Mouse (Mus musculus) heart, embryonic 16.5 days (tissue): ENCODE results near the gene Plekhh3. TPM values are rescaled to one million over a fixed set of nuclear protein-coding genes. Genes with fewer than 3 reads are reported as not detected.

ENCODE experiments used
- microRNA-seq: library from miRNA; unstranded; fragments of <30 nt; microRNA quantifications from one replicate; pipeline ENCODE4, GENCODE M21; 2017
- polyA plus RNA-seq: library from polyadenylated mRNA; unstranded; fragments of >200 nt; fragmentation: Nextera tagmentation; extraction: Ambion mirVana; gene quantifications from 2 replicates; pipeline ENCODE4 v1.2.1, GENCODE M21; 2015

Plekhh3 gene
- polyA plus RNA-seq, 1 experiment from 2014 or later, result 8.7 TPM

Small RNA genes within 50 kb of the gene (microRNA-seq; reads per million reads assigned to microRNA genes)
- not detected for gene Gm27626

Other genes starting within 250 kb of the Plekhh3 start
- gene Stat3, start 231.8 kb downstream of the Plekhh3 start, polyA plus RNA-seq, result 60.4 and 64.9 TPM in 2 replicates
- 428 and 460 TPM in 2 replicates for gene Cavin1, start 200.5 kb downstream of the Plekhh3 start, polyA plus RNA-seq
- 50.7 and 53.6 TPM in 2 replicates for gene Atp6v0a1, start 161.9 kb downstream of the Plekhh3 start, polyA plus RNA-seq
- gene Naglu, start 101.3 kb downstream of the Plekhh3 start, polyA plus RNA-seq, result 11.5 and 13.1 TPM in 2 replicates
- gene Hsd17b1, start 92.9 kb downstream of the Plekhh3 start, polyA plus RNA-seq, result 0.21 and 0.28 TPM in 2 replicates
- 29.9 and 30.0 TPM in 2 replicates for gene Coasy, start 88.8 kb downstream of the Plekhh3 start, polyA plus RNA-seq
- 38.6 and 41.7 TPM in 2 replicates for gene Mlx, start 84.1 kb downstream of the Plekhh3 start, polyA plus RNA-seq
- gene Psmc3ip, start 75.9 kb downstream of the Plekhh3 start, polyA plus RNA-seq, result 22.6 and 25.7 TPM in 2 replicates
- gene Retreg3, start 51.5 kb downstream of the Plekhh3 start, polyA plus RNA-seq, result 14.5 and 14.9 TPM in 2 replicates
- 70.9 and 72.6 TPM in 2 replicates for gene Tubg1, start 51.4 kb downstream of the Plekhh3 start, polyA plus RNA-seq
- gene Tubg2, start 15.4 kb downstream of the Plekhh3 start, polyA plus RNA-seq, result 3.0 and 3.3 TPM in 2 replicates
- 0.89 and 1.0 TPM in 2 replicates for gene Cntnap1, start 828 bp downstream of the Plekhh3 start, polyA plus RNA-seq
- gene Ccr10, start 4.1 kb upstream of the Plekhh3 start, polyA plus RNA-seq, result 0.16 and 0.60 TPM in 2 replicates
- gene Ezh1, start 55.1 kb upstream of the Plekhh3 start, polyA plus RNA-seq, result 14.7 and 17.1 TPM in 2 replicates
- gene Ramp2, start 74.7 kb upstream of the Plekhh3 start, polyA plus RNA-seq, result 203 and 204 TPM in 2 replicates
- 105 and 107 TPM in 2 replicates for gene Vps25, start 82.4 kb upstream of the Plekhh3 start, polyA plus RNA-seq
- 6.8 and 7.3 TPM in 2 replicates for gene Wnk4, start 89.2 kb upstream of the Plekhh3 start, polyA plus RNA-seq
- gene Cntd1, start 107.7 kb upstream of the Plekhh3 start, polyA plus RNA-seq, result 0.87 and 0.91 TPM in 2 replicates
- 166 and 175 TPM in 2 replicates for gene Coa3, start 107.8 kb upstream of the Plekhh3 start, polyA plus RNA-seq
- gene Becn1, start 130.9 kb upstream of the Plekhh3 start, polyA plus RNA-seq, result 135 TPM in 2 replicates
- 94.1 and 103 TPM in 2 replicates for gene Psme3, start 144.9 kb upstream of the Plekhh3 start, polyA plus RNA-seq
- 0.89 and 0.92 TPM in 2 replicates for gene Aoc2, start 153.7 kb upstream of the Plekhh3 start, polyA plus RNA-seq
- 2.2 and 2.6 TPM in 2 replicates for gene Aoc3, start 159.3 kb upstream of the Plekhh3 start, polyA plus RNA-seq
- not detected in 2 replicates for gene G6pc, start 196.2 kb upstream of the Plekhh3 start, polyA plus RNA-seq
- 42.8 and 44.6 TPM in 2 replicates for gene Aarsd1, start 246.3 kb upstream of the Plekhh3 start, polyA plus RNA-seq